Mouse (Mus musculus) hindbrain, embryonic 13.5 days (tissue): ENCODE results near the gene 4933428G20Rik. TPM values are rescaled to one million over a fixed set of nuclear protein-coding genes. Genes with fewer than 3 reads are reported as not detected.

ENCODE experiments used
- ATAC-seq: fragments of 200-750 bp; cut with Nextera tagmentation; 2 replicates; pipeline ENCODE4 v1.8.0; 2017; ENCODE audit warnings: moderate TSS enrichment; ENCODE audit not compliant: low FRiP score
- H3K27ac ChIP-seq: fragments of 300-500 bp; sonication (generic); 2 replicates; pipeline ENCODE4 v1.5.1; 2015; ENCODE audit warnings: inconsistent platforms, mild to moderate bottlenecking, moderate library complexity
- H3K27me3 ChIP-seq: fragments of 300-500 bp; sonication (generic); 2 replicates; pipeline ENCODE4 v1.6.1; 2015; ENCODE audit warnings: mild to moderate bottlenecking, inconsistent platforms
- H3K36me3 ChIP-seq: fragments of 300-500 bp; sonication (generic); 2 replicates; pipeline ENCODE4 v1.6.1; 2015; ENCODE audit warnings: mild to moderate bottlenecking, inconsistent platforms
- H3K4me1 ChIP-seq: fragments of 300-500 bp; sonication (generic); replicated peaks from 2 replicates; pipeline ENCODE4 v1.6.1; 2015; ENCODE audit warnings: inconsistent platforms
- H3K4me2 ChIP-seq: fragments of 300-500 bp; sonication (generic); 2 replicates; pipeline ENCODE4 v1.6.1; 2015; ENCODE audit warnings: inconsistent platforms, mild to moderate bottlenecking, moderate library complexity
- H3K4me3 ChIP-seq: fragments of 300-500 bp; sonication (generic); 2 replicates; pipeline ENCODE4 v1.5.1; 2015; ENCODE audit warnings: mild to moderate bottlenecking, inconsistent platforms
- H3K9ac ChIP-seq: fragments of 300-500 bp; sonication (generic); 2 replicates; pipeline ENCODE4 v1.6.1; 2015; ENCODE audit warnings: mild to moderate bottlenecking, inconsistent platforms
- H3K9me3 ChIP-seq: fragments of 300-500 bp; sonication (generic); 2 replicates; pipeline ENCODE4 v1.6.1; 2016; ENCODE audit warnings: inconsistent platforms
- WGBS: fragments of 180-500 bp; shearing (Covaris S2); methylation state at CpG from one replicate; pipeline ENCODE4 v1.1.7; 2015; 5-methylcytosine and 5-hydroxymethylcytosine counted together
- polyA plus RNA-seq: library from polyadenylated mRNA; unstranded; fragments of >200 nt; fragmentation: Nextera tagmentation; extraction: Ambion mirVana; gene quantifications from 2 replicates; pipeline ENCODE4 v1.2.1, GENCODE M21; 2015

Gene 4933428G20Rik
- polyA plus RNA-seq, 1 experiment from 2014 or later: 1.2 TPM

- Histone ChIP-seq H3K27ac (no peak overlapping the region), H3K36me3 (peaks cover 30% of the 10 kb centered on the region), H3K9me3 (no peaks in the 10 kb centered on the region), H3K27me3 (peaks cover 70% of the 10 kb centered on the region), H3K4me2 (no peak overlapping the region), H3K4me3 (no peak overlapping the region), H3K4me1 (peaks cover 74% of the 10 kb centered on the region), H3K9ac (no peak overlapping the region)
- WGBS: 31% methylated on average over 5 of the region's 5 CpGs
- no peak for ATAC-seq
Observed at GRCm38 (mm10) chr11:97539622-97540021, 39.5 kb upstream of the 4933428G20Rik start.

- Histone ChIP-seq H3K4me2 (peak overlapping the region; percentile 50), H3K27ac (no peak overlapping the region), H3K9ac (peak overlapping the region; percentile 59; the same call in 1 of the 2 replicates), H3K4me3 (peak overlapping the region; percentile 28; the same call in 1 of the 2 replicates), H3K36me3 (peaks cover 48% of the 10 kb centered on the region), H3K27me3 (peaks cover 84% of the 10 kb centered on the region), H3K4me1 (peaks cover 71% of the 10 kb centered on the region), H3K9me3 (no peaks in the 10 kb centered on the region)
- WGBS: 23% methylated on average over 12 of the region's 12 CpGs
- no peak for ATAC-seq
Observed at GRCm38 (mm10) chr11:97537580-97538089, 37.5 kb upstream of the 4933428G20Rik start.

DNA sequence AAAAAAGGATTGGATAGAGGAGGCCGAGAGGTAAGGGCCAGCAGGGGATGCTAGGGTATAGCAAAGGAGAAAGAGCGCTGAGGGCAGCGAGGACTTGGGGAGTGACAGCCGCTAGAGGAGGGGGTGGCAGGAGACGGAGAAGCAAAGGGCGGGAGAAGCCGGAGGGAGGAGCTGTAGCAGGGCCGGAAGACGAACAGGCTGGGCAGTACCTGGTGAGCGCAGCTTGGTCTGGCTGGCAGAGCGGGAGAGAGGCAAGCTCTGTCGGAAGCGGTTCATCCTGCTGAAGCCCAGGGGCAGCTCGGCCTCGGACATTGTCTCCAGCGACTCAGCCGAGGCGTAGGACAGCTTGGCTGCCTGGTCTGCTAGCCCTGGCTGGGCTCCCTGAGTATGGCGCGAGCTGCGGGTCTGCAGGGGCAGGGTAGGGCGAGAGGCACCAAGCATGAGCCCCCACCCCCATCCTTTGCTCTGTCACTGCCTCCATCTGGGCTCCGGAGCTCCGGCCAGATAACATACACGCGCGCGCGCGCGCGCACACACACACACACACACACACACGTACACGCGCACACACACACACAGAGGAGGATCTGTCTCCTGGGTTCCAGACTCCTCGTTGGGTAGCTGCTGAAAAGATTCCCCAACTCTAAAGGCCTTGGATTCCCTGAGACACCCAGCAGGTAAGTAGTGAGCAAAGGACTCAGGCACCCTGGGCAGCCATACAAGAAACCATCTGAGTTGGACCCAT is 36.9 kb upstream of the 4933428G20Rik start:
- ATAC-seq: 0 out of 2 replicates have a peak, but pooled peaks have one; percentile 11
- no peak overlapping the region for H3K27ac ChIP-seq
- WGBS: 2% methylated on average over 34 of the region's 36 CpGs
- H3K4me2 ChIP-seq: peak overlapping the region; percentile 50
- H3K9me3 ChIP-seq: no peaks in the 10 kb centered on the region
- peak overlapping the region; percentile 59 for H3K9ac ChIP-seq
- peaks cover 45% of the 10 kb centered on the region for H3K36me3 ChIP-seq
- peaks cover 84% of the 10 kb centered on the region for H3K27me3 ChIP-seq
- H3K4me1 ChIP-seq: peaks cover 71% of the 10 kb centered on the region
- H3K4me3 ChIP-seq: peak overlapping the region; percentile 28

- no peak overlapping the region for H3K9ac ChIP-seq
- no peaks in the 10 kb centered on the region for H3K9me3 ChIP-seq
- peak overlapping the region; percentile 28 for H3K4me3 ChIP-seq
- peaks cover 84% of the 10 kb centered on the region for H3K27me3 ChIP-seq
- peak overlapping the region; percentile 50; the same call in 1 of the 2 replicates for H3K4me2 ChIP-seq
- H3K36me3 ChIP-seq: peaks cover 37% of the 10 kb centered on the region
- 22% methylated on average over 35 of the region's 35 CpGs for WGBS
- no peak overlapping the region for H3K27ac ChIP-seq
- no peak for ATAC-seq
- peaks cover 72% of the 10 kb centered on the region for H3K4me1 ChIP-seq
Observed at GRCm38 (mm10) chr11:97536083-97536747, 36.1 kb upstream of the 4933428G20Rik start.

GRCm38 (mm10) chr11:97535660-97536059 is 35.5 kb upstream of the 4933428G20Rik start:
- Histone ChIP-seq H3K4me1 (peaks cover 72% of the 10 kb centered on the region), H3K27me3 (peaks cover 87% of the 10 kb centered on the region), H3K27ac (no peak overlapping the region), H3K36me3 (peaks cover 41% of the 10 kb centered on the region), H3K4me3 (no peak overlapping the region), H3K9me3 (no peaks in the 10 kb centered on the region), H3K9ac (no peak overlapping the region), H3K4me2 (no peak overlapping the region)
- 62% methylated on average over 5 of the region's 5 CpGs for WGBS
- no peak for ATAC-seq

- peaks cover 91% of the 10 kb centered on the region for H3K27me3 ChIP-seq
- H3K4me2 ChIP-seq: no peak overlapping the region
- no peak for ATAC-seq
- H3K27ac ChIP-seq: no peak overlapping the region
- no peak overlapping the region for H3K9ac ChIP-seq
- peaks cover 68% of the 10 kb centered on the region for H3K4me1 ChIP-seq
- no peaks in the 10 kb centered on the region for H3K9me3 ChIP-seq
- peak overlapping the region; percentile 23; the same call in 1 of the 2 replicates for H3K4me3 ChIP-seq
- WGBS: 30% methylated on average over 5 of the region's 5 CpGs
- peaks cover 44% of the 10 kb centered on the region for H3K36me3 ChIP-seq
Observed at GRCm38 (mm10) chr11:97535308-97535630, 35.1 kb upstream of the 4933428G20Rik start.

- no peak for ATAC-seq
Observed at GRCm38 (mm10) chr11:97534442-97535307, 34.5 kb upstream of the 4933428G20Rik start.

GRCm38 (mm10) chr11:97533653-97534052 is 33.5 kb upstream of the 4933428G20Rik start:
- WGBS: 21% methylated on average over 7 of the region's 7 CpGs
- no peak for ATAC-seq
- peaks cover 60% of the 10 kb centered on the region for H3K36me3 ChIP-seq
- no peaks in the 10 kb centered on the region for H3K9me3 ChIP-seq
- no peak overlapping the region for H3K27ac ChIP-seq
- H3K4me3 ChIP-seq: no peak overlapping the region
- H3K4me2 ChIP-seq: no peak overlapping the region
- no peak overlapping the region for H3K9ac ChIP-seq
- H3K27me3 ChIP-seq: peaks cover 82% of the 10 kb centered on the region
- peaks cover 57% of the 10 kb centered on the region for H3K4me1 ChIP-seq

More at GRCm38 (mm10) chr11:97534442-97535307, 34.5 kb upstream of the 4933428G20Rik start:
- H3K9me3 ChIP-seq: no peaks in the 10 kb centered on the region
- H3K27ac ChIP-seq: no peak overlapping the region
- peaks cover 90% of the 10 kb centered on the region for H3K27me3 ChIP-seq
- peaks cover 50% of the 10 kb centered on the region for H3K36me3 ChIP-seq
- H3K9ac ChIP-seq: peak overlapping the region; percentile 53
- 4% methylated on average over 95 of the region's 95 CpGs for WGBS
- peak overlapping the region; percentile 23 for H3K4me3 ChIP-seq
- peaks cover 62% of the 10 kb centered on the region for H3K4me1 ChIP-seq
- H3K4me2 ChIP-seq: peak overlapping the region; percentile 34

DNA sequence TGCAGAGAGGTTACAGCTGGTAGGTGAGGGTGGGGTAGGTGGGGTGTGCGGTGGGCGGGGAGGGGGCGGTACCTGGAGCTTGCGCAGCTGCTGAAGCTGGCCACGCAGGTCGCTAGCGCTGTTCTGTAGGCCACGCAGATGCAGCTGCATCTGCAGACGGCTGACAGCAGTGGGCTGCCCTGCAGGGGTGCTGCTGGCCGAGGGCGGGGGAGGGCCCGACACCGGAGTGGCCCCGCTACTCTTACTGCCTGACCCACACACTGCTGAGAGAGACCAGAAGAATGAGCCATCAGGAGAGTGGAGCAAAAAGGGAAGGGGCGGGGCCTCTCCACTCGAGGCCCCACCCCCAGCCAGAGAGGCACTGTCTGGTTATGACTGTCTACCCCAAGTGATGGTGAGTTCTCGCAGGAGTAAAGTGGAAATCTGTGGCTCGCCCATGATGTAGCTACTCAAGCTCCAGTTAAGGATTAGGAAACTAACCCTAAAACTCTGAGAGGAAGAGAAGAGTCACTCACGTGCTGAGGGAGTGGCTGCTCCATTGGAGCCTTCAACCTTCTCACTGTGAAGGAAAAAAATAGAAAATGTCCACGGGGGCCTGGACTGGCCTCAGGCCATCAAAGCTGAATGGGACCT is 32.9 kb upstream of the 4933428G20Rik start:
- peak; percentile 26; the same call in 1 of the 2 replicates for ATAC-seq
- no peak overlapping the region for H3K9ac ChIP-seq
- 9% methylated on average over 20 of the region's 20 CpGs for WGBS
- H3K36me3 ChIP-seq: peaks cover 63% of the 10 kb centered on the region
- no peak overlapping the region for H3K4me3 ChIP-seq
- H3K4me2 ChIP-seq: peak overlapping the region; percentile 15; the same call in 1 of the 2 replicates
- no peaks in the 10 kb centered on the region for H3K9me3 ChIP-seq
- H3K27ac ChIP-seq: no peak overlapping the region
- peaks cover 76% of the 10 kb centered on the region for H3K27me3 ChIP-seq
- peaks cover 57% of the 10 kb centered on the region for H3K4me1 ChIP-seq

- peaks cover 69% of the 10 kb centered on the region for H3K27me3 ChIP-seq
- H3K9me3 ChIP-seq: no peaks in the 10 kb centered on the region
- H3K4me2 ChIP-seq: peak overlapping the region; percentile 64
- H3K36me3 ChIP-seq: peaks cover 65% of the 10 kb centered on the region
- H3K4me1 ChIP-seq: peaks cover 50% of the 10 kb centered on the region
- H3K4me3 ChIP-seq: peak overlapping the region; percentile 36; the same call in 1 of the 2 replicates
- no peak overlapping the region for H3K27ac ChIP-seq
- WGBS: 20% methylated on average over 8 of the region's 8 CpGs
- no peak for ATAC-seq
- H3K9ac ChIP-seq: 0 out of 2 replicates have a peak overlapping the region, but pooled peaks have one; percentile 60
Observed at GRCm38 (mm10) chr11:97532354-97532753, 32.2 kb upstream of the 4933428G20Rik start.
